Mouse (Mus musculus): Measurements from ENCODE around the gene Pou3f3.

Gene Pou3f3

GRCm38 (mm10) chr1:42710234-42710633, 14.7 kb downstream of the Pou3f3 start:
- no peak for DNase-seq (ENCODE audit: low spot score in 2 of 2)

GRCm38 (mm10) chr1:42710995-42711394, 15.4 kb downstream of the Pou3f3 start:
- DNase-seq (ENCODE audit: low spot score in 2 of 2): no peak

DNA sequence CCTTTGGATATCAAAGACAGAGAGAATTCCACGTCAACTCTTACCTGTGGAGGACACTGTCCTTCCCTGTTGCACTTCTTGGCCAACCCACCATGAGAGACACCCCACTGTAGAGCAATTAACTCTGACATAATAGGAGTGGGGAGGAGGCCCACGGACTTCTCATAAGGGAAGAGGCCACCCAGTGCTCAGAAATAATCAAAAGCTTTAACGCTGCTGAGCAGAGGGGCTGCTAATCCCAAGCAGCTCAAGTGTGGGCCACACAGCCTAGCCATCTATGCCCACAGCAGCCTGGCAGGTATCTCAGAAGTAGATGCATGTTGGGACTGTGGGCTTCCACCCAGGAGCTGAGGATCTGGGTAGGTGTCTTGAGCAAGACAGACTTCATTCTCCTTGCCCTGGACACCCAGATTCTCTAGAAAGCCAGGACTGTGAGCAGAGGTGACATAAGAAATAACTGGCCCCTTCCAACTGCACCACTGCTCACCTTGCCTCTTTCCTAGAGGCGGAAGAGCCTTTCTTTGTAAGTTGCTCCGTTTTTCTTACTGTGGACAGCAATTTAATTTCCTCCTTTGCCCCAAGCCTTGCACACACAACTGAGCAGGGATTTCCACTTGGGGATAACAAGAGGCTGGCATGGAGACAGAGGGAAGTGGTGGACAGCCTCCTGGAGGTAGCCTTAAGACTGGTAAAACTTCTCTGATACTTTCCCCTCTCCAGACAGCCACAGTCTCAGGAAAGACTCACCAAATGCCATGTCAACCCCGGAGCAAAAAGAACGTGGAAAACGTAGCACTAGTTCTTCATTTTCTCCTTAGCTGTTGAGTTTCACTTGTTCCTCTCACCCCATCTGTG, 16.1 kb downstream of the Pou3f3 start:
- no peak for DNase-seq (ENCODE audit: low spot score in 2 of 2)

GRCm38 (mm10) chr1:42712311-42712690, 16.7 kb downstream of the Pou3f3 start:
- DNase-seq (ENCODE audit: low spot score in 2 of 2): no peak

DNA sequence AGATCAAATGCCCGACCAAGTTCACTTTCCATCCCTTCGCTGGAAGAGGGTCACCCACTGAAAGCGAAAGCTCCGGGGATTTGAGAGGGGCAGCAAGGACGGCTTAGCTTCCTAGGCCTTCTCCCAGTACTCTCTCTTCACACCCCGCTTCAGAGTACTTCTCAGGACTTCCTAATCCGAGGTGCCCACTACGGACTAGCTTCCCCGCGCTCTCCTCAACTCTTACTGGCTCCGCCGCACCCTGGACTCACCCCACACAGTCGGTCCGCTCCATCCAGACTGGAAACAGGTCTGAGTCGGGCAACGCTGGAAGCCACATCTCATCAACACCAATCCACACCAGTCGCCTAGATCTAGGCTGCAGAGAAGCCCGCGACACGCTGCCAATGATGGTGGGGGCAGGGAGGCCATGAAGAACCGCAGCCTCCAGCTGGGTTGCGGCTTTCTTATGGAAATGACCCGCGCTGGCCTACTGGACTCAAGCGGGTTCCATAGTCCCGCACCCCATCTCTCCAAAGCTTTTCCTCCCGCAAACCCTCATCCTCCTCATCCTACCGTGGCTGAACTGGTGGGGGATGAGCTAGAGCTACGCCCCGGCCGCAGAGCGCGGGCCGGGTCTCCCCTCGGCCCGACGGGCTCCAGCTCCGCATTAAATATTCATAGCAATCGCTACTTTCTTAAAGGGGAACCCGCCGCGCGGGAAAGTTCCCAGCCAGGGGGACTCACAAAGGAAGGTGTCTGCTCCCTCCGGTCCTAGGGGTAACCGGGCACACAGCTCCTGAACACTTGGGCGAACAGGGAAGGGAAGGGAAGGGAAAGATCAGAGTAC, 17.8 kb downstream of the Pou3f3 start:
- DNase-seq (ENCODE audit: low spot score in 2 of 2): no peak

DNA sequence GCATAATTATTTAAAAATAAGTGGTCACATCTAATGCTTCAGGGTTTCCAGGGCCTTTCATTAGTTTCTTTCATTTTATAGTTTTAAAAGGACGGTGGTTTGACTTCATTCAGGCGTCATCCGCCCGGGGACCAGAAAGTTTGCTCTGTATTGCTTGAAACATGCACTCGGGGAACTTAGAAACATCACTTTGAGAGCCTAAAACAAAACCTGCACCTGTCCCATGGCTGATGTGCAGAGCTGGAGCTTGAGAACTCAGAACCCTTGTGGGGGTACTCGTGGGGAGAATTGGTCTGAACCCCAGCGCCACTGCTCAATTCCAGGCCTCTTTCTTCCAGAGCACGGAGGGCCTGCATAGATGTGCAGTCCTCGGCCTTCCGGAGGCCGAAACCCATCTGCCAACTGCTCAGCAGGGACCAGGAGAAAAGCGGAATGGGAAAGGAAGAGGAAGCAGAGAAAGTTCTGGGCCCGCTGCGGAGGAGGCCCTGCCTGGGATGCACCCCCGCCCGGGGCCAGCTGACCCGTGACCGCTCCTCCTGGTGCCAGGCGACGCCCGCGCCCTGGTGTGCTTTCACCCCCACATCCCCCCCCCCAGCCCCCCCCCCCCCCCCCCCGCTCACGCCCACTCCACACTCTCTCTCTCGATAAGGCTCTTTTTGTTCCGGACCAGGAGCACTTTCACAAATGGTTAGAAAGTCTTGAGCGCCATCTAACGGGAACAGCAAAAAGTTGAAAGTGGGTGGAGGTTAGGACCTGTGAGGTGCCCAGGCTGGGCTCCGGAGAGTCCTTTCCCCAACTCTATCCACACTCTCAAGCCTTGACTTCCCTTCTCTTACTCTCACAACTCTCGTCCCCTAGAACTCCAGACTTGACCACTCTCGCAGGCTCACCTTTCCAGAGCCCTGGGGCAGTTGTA, 18.7 kb downstream of the Pou3f3 start:
- DNase-seq (ENCODE audit: low spot score in 2 of 2): peak in 1 of 2 experiments; percentile 63

GRCm38 (mm10) chr1:42718549-42718948, 23.0 kb downstream of the Pou3f3 start:
- peak in 1 of 2 experiments; percentile 22 for DNase-seq (ENCODE audit: low spot score in 2 of 2)

DNA sequence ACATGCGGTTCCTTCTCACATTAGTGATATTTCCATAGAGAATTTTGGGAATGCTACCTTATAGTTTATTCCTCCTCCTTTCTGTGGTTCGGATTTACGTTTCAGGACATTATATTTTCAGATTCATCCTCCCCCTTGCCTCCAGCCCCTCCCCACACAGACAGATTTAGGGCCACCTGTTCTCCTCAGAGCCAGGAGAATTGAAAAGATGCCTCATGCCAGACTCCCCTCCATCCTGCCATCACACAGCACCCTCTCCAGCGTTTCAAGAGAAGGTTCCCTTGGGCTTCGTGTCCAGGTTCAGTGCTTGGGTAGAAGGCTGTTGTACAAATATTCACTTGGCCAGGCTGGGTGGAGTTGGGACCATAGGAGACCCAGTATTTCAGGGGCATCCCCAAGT, 25.8 kb downstream of the Pou3f3 start:
- no peak for DNase-seq (ENCODE audit: low spot score in 2 of 2)

DNA sequence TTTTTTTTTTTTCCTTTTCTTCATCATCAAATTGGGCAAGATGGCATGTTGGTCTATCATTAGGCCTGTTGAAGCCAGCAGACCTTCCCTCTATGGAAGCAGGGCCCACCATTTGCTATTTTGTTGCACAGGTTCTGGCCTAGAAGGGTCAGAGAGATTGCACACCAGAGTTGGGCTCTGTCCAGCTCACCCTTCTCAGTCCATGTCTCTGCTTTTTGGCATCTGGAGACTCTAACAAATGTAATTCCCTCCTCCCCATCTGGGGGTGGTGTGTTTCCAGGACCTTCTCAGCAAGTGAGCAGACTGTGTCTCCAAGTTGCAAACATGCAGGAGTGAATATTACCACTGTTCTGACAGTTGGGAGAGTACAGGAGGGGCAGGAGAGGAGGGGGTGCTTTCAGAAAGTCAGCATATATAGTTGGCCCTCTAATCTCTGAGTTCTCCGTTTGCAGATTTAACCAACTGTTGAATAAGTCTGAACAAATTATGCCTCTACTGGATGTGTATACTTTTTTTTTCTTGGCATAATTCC, 28.3 kb downstream of the Pou3f3 start:
- DNase-seq (ENCODE audit: low spot score in 2 of 2): no peak

GRCm38 (mm10) chr1:42724881-42725280, 29.3 kb downstream of the Pou3f3 start:
- DNase-seq (ENCODE audit: low spot score in 2 of 2): no peak

DNA sequence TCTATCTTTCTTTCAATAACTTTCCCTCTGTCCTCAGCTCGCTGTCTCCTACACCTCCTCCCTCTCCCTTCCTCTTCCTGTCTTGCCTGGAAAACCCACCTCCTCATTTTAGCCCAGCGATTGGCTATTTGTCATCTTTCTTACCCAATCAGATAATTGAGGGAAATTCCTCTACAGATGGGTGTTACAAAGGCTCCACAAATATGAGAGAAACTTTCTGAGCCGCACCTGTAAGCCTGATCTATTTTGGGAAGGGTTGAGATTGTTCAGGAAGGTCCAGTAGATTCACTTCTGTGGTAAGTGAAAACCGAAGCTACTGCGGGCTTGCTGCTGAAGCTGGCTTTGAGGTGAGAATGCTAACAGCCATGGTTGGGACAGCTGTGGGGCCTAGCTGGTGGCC, 31.6 kb downstream of the Pou3f3 start:
- no peak for DNase-seq (ENCODE audit: low spot score in 2 of 2)

DNA sequence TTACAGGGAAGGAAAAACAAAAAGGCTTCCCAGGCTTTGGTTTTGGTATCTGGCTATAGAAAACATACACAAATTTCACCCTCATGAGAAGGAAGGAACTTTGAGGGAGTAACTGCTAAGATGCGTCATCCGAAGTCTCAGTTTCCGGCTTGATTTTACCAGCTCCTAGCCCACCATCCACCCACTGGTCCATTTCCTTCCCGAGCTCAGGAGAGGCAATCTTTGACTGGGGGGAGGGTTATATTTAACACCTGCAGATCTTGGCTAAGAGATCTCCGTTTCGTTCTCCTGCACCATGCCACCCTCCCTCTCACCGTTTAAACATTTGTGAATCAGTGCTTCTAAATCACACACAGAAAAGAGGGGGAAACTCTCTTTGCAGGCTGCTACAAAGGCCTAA, 32.1 kb downstream of the Pou3f3 start:
- no peak for DNase-seq (ENCODE audit: low spot score in 2 of 2)

DNA sequence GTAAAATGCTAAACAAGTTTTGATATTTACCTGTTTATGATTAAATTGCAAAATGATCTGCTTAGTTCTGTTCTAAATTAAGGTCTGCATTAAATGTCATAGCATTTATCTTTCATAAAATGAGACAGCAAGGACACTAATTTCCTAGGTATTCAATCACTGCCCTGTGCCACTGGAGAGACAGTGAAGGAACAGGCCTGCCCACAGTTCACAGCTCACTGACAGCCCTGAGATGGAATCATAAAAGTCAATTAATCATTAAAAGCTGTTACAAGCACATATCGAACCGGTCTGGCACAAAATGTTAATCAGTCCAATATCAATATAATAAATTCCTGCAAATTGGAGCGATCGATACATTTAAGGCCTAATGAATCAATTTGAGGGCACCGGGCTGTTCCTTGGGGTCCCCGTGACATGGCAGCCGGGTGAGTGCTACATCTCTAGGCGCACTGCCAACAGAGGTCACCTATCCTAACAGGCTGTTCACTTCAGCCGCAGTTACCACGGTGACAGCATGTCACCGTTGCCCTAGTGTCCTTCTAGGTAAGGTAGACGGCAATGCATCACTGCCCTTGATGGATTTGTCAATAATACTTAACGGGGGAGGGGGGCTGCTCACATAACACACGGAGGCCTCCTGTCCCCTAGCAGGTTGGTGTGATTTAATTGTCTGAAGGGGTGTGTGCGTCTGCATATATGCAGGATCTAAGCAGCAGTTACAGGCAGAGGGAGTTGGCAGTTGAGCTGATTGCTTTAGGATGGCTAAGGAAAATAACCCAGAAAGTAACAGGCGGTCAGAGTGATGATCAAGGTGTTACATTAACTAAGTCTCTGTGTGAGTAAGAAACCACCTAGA, 46.0 kb downstream of the Pou3f3 start:
- no peak for DNase-seq (ENCODE audit: low spot score in 2 of 2)

- no peak for DNase-seq (ENCODE audit: low spot score in 2 of 2)
Measured at GRCm38 (mm10) chr1:42742242-42742560, 46.6 kb downstream of the Pou3f3 start.

DNA sequence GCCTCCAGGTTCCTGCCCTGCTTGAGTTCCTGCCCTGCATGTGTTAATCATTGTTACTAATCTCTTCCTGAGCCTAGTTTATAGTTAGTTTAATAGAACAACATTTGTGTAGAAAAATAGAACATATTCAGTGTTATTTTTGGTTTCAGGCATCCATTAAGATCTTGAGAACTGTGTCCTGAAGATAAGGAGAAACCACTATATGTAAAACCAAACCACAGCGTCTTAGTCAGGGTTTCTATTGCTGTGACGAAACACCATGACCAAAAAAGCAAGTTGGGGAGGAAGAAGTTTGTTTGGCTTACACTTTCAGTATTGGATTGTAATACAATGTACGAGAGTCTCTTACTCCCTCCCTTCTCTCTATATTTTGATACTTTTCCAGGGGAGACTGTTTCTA, 49.5 kb downstream of the Pou3f3 start:
- no peak for DNase-seq (ENCODE audit: low spot score in 2 of 2)

DNA sequence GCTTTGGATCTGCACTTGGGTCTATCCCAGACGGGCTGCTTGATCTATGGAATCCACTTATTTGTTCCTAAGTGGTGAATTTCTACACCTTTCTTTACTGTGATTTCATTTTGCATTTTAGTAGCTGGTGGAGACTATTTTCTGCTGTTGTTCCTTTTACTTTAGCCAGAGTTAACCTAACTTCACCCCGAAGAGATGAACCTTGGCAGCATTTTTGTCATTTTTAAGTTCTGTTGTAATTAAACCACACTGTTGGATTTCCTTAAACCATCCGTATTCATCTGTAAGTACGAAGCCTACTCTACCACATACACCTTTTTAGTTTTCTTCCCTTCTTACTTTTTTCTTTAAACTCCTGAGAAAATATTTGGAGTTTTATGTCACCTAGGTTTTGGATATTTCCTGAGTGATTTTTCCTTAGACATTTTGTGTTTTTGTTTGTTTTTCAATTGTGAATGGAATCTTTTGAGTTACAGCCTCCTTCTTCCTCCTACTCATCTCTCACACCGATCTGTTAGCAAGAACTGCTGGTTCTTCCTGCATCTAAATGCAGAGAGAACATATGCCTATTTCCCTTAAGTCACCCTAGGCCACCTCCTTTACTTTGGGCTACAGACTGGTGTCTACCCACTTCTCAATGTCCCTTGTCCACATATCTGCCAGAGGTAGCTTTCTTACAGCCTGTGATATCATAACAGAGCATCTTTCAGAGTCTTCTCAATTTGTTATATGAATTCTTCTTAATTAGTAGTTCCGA, 54.1 kb downstream of the Pou3f3 start:
- DNase-seq (ENCODE audit: low spot score in 2 of 2): no peak
